Mouse (Mus musculus): ENCODE results near the gene Mrpl45.

Mrpl45 gene

GRCm38 (mm10) chr11:97333044-97333443 is 17.5 kb downstream of the Mrpl45 start:
- DNase-seq (ENCODE audit: low read depth), result no peak

DNA sequence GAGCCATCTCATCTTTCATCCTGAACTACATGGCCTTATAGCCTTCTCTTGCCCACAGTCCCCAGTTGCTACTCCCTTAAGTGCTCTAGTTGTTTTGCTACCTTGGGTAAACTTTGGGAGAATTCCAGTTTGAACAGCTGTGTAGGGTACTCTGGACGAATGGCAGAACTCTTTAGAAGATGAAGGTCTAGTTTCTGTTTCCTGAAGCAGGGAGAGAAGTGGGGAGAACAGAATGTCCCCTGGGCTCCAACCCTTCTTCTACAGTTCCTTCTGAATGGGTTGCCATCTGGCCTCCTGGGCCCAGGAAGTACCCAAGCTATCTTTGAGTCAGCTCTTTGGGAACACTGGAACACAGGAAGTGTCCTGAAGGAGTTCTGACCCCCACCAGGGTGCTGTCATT is 18.4 kb downstream of the Mrpl45 start:
- DNase-seq (ENCODE audit: low read depth), result no peak

DNA sequence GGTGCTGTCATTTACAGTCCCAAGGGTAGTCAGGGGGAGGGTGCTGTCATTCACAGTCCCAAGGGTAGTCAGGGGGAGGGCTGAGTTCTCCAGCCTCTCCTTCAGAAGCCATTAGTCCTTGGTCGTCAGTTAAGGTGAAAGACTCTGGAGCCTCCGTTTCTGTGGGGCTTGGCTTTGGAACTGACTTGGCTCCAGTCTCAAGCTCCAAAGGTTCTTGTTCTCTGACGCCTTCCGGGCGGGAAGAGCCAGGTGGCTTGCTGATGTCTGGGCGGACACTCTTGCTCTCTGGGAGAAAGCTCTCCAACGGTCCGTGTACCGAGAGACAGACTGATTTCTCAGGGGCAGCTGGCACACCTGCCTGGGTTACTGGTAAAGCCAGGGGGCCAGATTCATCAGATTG is 18.9 kb downstream of the Mrpl45 start:
- DNase-seq (ENCODE audit: low read depth), result no peak

DNA sequence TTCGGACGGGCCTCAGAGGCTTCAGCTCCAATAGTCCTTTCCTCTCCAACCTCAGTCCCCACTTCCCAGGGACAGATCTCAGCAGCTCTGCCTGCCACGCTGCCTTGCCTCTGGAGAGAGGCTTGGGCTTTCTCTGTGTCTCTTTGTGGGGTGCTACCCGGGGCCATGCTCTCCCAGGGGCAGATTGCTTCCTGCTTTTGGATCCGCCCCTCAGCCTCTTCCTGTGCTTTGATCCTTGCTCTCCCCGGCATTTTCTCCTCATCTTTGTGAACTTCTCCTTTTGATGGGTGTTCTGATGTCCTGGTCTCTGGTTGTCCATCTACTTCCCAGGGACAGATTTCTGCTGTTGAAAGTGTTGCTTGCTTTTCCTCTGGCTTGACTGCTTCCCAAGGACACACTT is 20.7 kb downstream of the Mrpl45 start:
- DNase-seq (ENCODE audit: low read depth), result no peak

DNA sequence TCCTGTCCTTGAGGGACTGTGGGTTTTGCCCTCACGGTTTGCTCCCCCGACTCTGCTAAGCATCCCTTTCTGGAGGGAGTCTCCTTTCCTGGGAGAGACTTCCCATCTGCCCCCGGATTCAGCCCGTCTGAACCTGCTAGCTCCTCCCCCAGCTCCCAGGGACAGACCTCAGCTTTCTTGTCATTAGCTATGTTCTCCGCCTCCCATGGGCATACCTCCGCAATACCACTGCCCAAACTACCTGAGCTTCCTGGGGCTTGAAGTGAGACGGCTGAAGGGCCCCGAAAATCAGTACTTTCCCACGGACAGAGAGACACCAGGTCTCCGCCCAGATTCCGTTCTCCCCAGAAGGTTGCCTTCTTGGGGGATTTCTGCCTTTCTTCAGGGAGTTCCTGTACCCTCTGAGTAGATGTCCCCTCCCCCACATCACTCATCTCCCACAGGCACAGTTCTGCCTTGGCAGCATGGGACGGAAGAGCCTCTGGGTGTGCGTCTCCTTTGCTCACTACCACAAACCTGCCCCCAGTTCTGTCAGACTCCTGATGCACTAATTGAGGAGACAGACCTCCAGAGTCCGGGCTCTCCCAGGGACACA is 21.3 kb downstream of the Mrpl45 start:
- DNase-seq (ENCODE audit: low read depth), result no peak

DNA sequence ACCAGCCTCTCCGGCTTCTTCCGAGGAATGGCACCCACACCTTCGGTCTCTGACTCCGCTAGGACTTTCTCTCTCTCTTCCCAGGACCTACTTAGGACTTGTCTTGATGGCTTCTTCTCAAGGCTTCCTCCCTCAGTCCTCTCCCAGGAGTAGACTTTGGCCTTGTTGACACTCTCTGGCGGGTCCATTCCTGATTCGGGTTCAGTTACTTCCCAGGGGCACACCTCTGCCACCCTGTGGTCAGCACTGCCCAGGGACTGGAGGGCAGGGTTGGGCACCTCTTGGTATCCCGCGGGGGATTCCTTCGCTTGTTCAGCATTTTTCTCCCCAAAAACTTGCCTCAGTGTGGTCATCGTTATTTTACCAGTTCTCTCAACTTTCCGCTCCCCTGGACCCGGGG is 21.8 kb downstream of the Mrpl45 start:
- no peak for DNase-seq (ENCODE audit: low read depth)

DNA sequence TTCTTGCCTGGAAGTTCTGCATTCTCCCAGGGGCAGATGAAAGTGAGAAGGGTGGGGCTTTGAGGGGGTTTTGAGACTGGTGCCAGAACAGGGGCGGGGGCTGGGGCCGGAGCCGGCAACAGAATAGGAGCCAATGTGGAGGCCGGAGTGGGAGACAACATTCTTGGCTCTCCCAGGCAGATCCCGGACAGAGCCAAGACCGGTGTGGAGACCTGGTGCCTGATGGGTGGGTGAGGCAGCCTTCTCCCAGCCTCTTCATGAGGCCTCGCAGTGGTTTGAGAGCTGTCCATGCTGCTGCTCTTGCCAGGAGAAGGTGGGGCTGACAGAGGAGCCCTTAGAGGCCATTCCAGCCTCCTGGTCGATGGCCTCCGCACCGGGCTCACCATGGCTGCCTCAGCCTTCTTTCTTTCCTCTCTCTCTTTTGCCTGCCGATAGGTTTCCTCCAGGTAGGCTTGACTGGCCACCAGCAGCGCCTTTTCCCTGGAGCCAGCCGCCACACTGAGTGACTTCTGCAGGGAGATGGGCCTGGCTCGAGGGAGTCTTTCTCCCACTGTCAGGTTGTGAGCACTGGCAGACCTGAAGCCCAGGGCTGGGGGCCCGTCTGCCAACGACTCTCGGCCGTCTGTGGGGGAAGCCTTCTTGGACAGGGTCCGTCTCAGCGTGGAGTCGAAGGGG is 22.9 kb downstream of the Mrpl45 start:
- no peak for DNase-seq (ENCODE audit: low read depth)

DNA sequence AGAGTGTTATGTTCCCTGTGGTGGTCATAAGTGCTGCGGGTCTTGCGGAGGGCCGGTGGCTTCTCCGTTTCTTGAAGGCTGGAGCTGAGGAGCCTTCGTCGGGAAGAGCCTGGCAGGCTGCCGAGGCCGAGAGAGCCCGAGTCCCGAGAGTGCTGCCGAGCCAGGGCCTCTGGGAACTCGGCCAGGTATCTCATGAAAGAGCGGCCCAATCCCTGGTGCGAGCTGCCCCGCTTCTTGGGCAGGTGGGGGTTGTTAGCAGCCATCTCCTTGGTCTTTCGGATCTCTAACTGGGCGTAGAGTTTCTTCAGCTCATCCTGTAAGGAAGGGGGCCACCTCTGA is 23.4 kb downstream of the Mrpl45 start:
- no peak for DNase-seq (ENCODE audit: low read depth)

DNA sequence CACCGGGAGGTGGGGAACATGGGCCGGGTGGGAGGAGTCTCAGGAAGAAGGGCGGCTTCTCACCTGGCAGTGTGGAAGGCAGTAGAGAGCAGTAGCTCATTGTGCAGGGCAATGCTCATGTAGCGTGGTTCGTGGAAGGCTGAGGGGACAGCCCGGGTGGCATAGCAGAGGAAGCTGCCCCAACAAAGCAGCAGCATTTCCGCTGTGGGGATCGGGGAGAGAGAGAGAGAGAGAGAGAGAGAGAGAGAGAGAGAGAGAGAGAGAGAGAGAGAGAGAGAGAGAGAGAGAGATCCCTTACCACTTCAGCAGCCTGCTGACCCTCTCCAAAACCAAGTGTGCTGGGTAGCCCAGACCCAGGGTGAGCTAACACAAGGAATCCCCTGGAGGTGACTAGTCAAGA is 27.7 kb downstream of the Mrpl45 start:
- peak; percentile 51 for DNase-seq (ENCODE audit: low read depth)

DNA sequence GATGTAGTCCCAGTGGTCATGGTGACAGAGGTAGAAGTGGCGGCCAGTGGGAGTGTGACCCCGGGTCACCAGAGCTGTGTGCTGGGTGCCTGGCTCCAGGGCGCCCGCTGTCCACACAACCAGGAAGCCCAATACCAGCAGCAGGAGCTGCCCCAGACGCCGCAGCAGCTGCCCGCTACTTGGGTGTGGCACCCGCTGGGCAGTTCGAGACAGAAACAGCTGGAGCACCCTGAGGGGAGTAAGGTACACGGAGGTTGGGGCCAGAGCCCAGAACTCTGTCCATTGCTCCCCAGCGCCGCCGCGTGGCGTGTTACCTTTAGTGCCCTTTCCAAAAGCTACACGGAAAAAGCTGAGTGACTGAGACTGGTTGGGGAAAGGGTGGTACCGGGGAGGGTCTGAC is 28.1 kb downstream of the Mrpl45 start:
- peak; percentile 73 for DNase-seq (ENCODE audit: low read depth)

GRCm38 (mm10) chr11:97345446-97345845 is 29.9 kb downstream of the Mrpl45 start:
- DNase-seq (ENCODE audit: low read depth), result no peak

- DNase-seq (ENCODE audit: low read depth), result no peak
Measured at GRCm38 (mm10) chr11:97346383-97346782, 30.9 kb downstream of the Mrpl45 start.

GRCm38 (mm10) chr11:97347291-97347690 is 31.8 kb downstream of the Mrpl45 start:
- no peak for DNase-seq (ENCODE audit: low read depth)

GRCm38 (mm10) chr11:97350035-97350434 is 34.5 kb downstream of the Mrpl45 start:
- no peak for DNase-seq (ENCODE audit: low read depth)

DNA sequence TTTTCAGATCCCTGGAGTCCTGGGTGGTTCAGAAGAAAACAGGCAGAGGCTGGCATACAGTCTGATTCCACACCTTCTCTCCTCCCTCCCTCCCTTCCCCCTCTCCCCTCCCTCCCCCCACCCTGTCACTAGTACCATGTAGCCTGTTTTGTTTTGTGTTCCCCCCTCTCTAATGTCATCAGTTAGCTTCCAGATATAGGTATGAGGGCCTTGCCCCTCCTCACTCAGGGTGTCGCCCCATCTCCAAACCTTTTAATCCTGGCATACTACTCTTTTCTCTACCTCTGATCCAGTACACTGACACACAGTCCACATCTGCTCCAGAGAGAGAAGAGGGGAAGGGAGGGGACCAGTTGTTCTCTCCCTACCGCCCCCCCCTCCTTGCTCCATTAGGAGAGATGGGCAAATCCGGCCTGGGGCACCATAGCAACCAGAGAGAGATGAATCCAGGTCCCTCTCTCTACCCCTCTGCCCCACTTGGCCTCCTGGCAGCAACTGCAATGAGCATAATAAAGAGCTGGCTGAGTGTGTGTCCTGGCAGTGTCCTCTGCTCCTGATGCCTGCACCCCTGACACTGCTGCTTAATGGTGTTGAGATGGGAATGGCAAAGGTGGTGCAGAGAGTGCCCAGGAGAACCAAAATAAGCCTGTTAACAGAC is 36.6 kb downstream of the Mrpl45 start, which contains the start of gene Gpr179:
Gene Gpr179, minus strand, starts transcription at position 51 of the 658 bp plus-strand sequence.
- DNase-seq (ENCODE audit: low read depth), result no peak

DNA sequence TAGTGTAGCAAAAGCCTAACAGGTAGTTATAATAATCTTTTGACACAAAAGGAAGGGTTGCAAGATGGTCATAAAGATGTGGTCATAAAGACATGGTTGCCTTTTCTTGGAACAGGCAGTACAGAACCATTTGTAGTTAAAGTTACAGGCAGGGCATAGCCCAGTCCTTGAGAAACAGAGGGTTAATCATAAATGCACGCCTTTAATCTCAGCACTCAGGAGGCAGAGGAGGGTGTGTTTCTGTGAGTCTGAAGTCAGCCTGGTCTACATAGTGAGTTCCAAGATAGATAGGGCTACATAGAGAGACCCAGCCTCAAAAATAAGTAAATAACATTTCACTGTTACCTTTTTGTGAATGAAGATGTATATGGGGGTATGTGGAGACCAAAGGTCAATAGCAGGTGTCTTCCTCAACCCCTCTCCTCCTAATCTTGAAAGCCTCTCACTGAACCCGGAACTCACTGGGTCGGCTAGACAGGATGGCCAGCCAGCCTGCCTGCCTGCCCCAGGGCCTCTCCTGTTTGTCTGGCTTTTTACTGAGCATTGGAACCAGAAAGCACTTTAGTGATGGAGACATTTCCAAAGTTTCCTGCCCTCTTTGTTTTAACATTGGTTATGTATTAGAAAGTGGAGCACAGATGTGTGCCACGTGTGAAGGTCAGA is 37.5 kb downstream of the Mrpl45 start:
- DNase-seq (ENCODE audit: low read depth), result no peak

GRCm38 (mm10) chr11:97354646-97355045 is 39.1 kb downstream of the Mrpl45 start:
- no peak for DNase-seq (ENCODE audit: low read depth)

GRCm38 (mm10) chr11:97355247-97355646 is 39.7 kb downstream of the Mrpl45 start:
- no peak for DNase-seq (ENCODE audit: low read depth)

- DNase-seq (ENCODE audit: low read depth), result peak; percentile 93
Measured at GRCm38 (mm10) chr11:97357663-97358062, 42.1 kb downstream of the Mrpl45 start.

- DNase-seq (ENCODE audit: low read depth), result peak; percentile 93
Measured at GRCm38 (mm10) chr11:97361948-97362648, 46.6 kb downstream of the Mrpl45 start, which contains the start of gene Socs7. Socs7 (plus strand) TSS chr11:97362551.

DNA sequence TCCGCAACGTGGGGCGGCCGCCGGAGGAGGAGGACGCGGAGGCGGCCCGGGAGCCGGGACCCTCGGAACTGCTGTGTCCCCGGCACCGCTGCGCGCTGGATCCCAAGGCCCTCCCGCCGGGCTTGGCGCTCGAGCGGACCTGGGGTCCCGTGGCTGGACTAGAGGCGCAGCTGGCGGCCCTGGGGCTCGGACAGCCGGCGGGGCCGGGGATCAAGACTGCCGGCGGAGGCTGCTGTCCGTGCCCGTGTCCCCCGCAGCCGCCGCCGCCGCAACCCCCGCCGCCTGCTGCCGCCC is 47.1 kb downstream of the Mrpl45 start:
- no peak for DNase-seq (ENCODE audit: low read depth)

DNA sequence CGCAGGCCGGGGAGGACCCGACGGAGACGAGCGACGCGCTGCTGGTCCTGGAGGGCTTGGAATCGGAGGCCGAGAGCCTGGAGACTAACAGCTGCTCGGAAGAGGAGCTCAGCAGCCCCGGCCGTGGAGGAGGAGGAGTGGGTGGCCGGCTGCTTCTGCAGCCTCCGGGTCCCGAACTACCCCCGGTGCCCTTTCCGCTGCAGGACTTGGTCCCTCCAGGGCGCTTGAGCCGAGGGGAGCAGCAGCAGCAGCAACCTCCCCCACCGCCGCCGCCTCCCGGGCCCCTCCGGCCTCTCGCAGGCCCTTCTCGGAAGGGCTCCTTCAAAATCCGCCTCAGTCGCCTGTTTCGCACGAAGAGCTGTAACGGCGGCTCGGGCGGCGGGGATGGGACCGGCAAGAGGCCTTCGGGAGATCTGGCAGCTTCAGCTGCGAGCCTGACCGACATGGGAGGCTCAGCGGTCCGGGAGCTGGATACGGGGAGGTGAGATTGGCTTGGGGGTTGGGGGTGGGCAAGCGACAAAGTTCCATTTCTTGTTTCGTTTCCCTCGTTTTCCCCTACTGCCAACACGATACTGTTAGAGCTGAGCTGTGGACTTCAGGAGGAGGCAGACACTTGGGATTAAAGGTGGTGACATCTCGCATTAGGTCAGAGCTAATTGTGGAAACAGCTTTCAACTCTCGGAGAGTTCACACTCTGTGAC is 47.6 kb downstream of the Mrpl45 start:
- DNase-seq (ENCODE audit: low read depth), result peak; percentile 58
